Mouse (Mus musculus) liver, embryonic 14.5 days (tissue): ENCODE data around the gene Epsti1.

Source experiments
- CTCF ChIP-seq: IDR thresholded peaks from 2 replicates; pipeline ENCODE4 v1.5.1; 2016; ENCODE audit warnings: antibody characterized with exemption, low read depth, control low read depth
- EP300 ChIP-seq: IDR thresholded peaks from 2 replicates; pipeline ENCODE4 v1.6.1; 2016; ENCODE audit warnings: antibody characterized with exemption, low read depth

- no peak for TF ChIP-seq CTCF
- TF ChIP-seq EP300 = no peak
These were observed 25.2 kb downstream of the Epsti1 start for GRCm38 (mm10) chr14:77929139-77929678.
